Mouse (Mus musculus) midbrain, embryonic 16.5 days (tissue): Measurements from ENCODE around the gene Ubtd1. TPM values are rescaled to one million over a fixed set of nuclear protein-coding genes. Genes with fewer than 3 reads are reported as not detected.

ENCODE experiments used
- ATAC-seq: fragments of 200-750 bp; cut with Nextera tagmentation; 2 replicates; pipeline ENCODE4 v1.8.0; 2017; ENCODE audit warnings: moderate TSS enrichment
- H3K27ac ChIP-seq: fragments of 300-500 bp; sonication (generic); 2 replicates; pipeline ENCODE4 v1.5.1; 2014; ENCODE audit warnings: mild to moderate bottlenecking, low read length, mixed read lengths
- H3K27me3 ChIP-seq: fragments of 300-500 bp; sonication (generic); 2 replicates; pipeline ENCODE4 v1.6.1; 2014; ENCODE audit warnings: low read depth, low read length, mixed read lengths; ENCODE audit not compliant: control insufficient read depth, insufficient read depth
- H3K36me3 ChIP-seq: fragments of 300-500 bp; sonication (generic); 2 replicates; pipeline ENCODE4 v1.6.1; 2014; ENCODE audit warnings: mild to moderate bottlenecking, low read length, moderate library complexity, mixed read lengths; ENCODE audit not compliant: control insufficient read depth, insufficient read depth
- H3K4me1 ChIP-seq: fragments of 300-500 bp; sonication (generic); 2 replicates; pipeline ENCODE4 v1.6.1; 2014; ENCODE audit warnings: mild to moderate bottlenecking, low read length, mixed read lengths; ENCODE audit not compliant: control insufficient read depth, insufficient read depth
- H3K4me2 ChIP-seq: fragments of 300-500 bp; sonication (generic); 2 replicates; pipeline ENCODE4 v1.6.1; 2014; ENCODE audit warnings: mild to moderate bottlenecking, low read length, mixed read lengths
- H3K4me3 ChIP-seq: fragments of 300-500 bp; sonication (generic); 2 replicates; pipeline ENCODE4 v1.5.1; 2014; ENCODE audit warnings: low read depth, mild to moderate bottlenecking, low read length, moderate library complexity, mixed read lengths
- H3K9ac ChIP-seq: fragments of 300-500 bp; sonication (generic); 2 replicates; pipeline ENCODE4 v1.6.1; 2014; ENCODE audit warnings: low read depth, low read length, mixed read lengths
- H3K9me3 ChIP-seq: fragments of 300-500 bp; sonication (generic); replicated peaks from 2 replicates; pipeline ENCODE4 v1.6.1; 2014; ENCODE audit warnings: mild to moderate bottlenecking, low read length, mixed read lengths; ENCODE audit not compliant: control insufficient read depth, poor library complexity, severe bottlenecking
- WGBS: fragments of 180-500 bp; shearing (Covaris S2); extraction: QIAGEN DNeasy Blood & Tissue Kit; methylation state at CpG from one replicate; pipeline ENCODE4 v1.1.7; 2014; 5-methylcytosine and 5-hydroxymethylcytosine counted together
- polyA plus RNA-seq: library from polyadenylated mRNA; unstranded; fragments of >200 nt; fragmentation: Nextera tagmentation; extraction: Ambion mirVana; gene quantifications from 2 replicates; pipeline ENCODE4 v1.2.1, GENCODE M21; 2015

Ubtd1 gene
- polyA plus RNA-seq, 1 experiment from 2014 or later, result 10.1 TPM

GRCm38 (mm10) chr19:42058426-42058825 is 76.9 kb downstream of the Ubtd1 start:
- Histone ChIP-seq H3K9ac (no peak overlapping the region), H3K4me1 (no peaks in the 10 kb centered on the region), H3K4me2 (no peak overlapping the region), H3K27me3 (no peaks in the 10 kb centered on the region), H3K9me3 (no peaks in the 10 kb centered on the region), H3K4me3 (no peak overlapping the region), H3K27ac (no peak overlapping the region), H3K36me3 (no peaks in the 10 kb centered on the region)
- no peak for ATAC-seq
- WGBS, result 72% methylated on average over 7 of the region's 7 CpGs

GRCm38 (mm10) chr19:42061443-42061842 is 79.9 kb downstream of the Ubtd1 start:
- Histone ChIP-seq H3K9me3 (no peaks in the 10 kb centered on the region), H3K27ac (no peak overlapping the region), H3K4me3 (no peak overlapping the region), H3K36me3 (no peaks in the 10 kb centered on the region), H3K4me2 (no peak overlapping the region), H3K4me1 (no peaks in the 10 kb centered on the region), H3K27me3 (no peaks in the 10 kb centered on the region), H3K9ac (no peak overlapping the region)
- WGBS, result 94% methylated on average over 7 of the region's 7 CpGs
- no peak for ATAC-seq

GRCm38 (mm10) chr19:42068441-42069240 is 87.1 kb downstream of the Ubtd1 start:
- Histone ChIP-seq H3K27ac (no peak overlapping the region), H3K4me1 (no peaks in the 10 kb centered on the region), H3K9me3 (no peaks in the 10 kb centered on the region), H3K4me3 (no peak overlapping the region), H3K4me2 (no peak overlapping the region), H3K9ac (no peak overlapping the region), H3K27me3 (no peaks in the 10 kb centered on the region), H3K36me3 (no peaks in the 10 kb centered on the region)
- WGBS, result 86% methylated on average over 11 of the region's 11 CpGs
- ATAC-seq, result no peak

- Histone ChIP-seq H3K4me1 (no peaks in the 10 kb centered on the region), H3K27ac (no peak overlapping the region), H3K27me3 (no peaks in the 10 kb centered on the region), H3K36me3 (no peaks in the 10 kb centered on the region), H3K4me3 (no peak overlapping the region), H3K9me3 (no peaks in the 10 kb centered on the region), H3K9ac (no peak overlapping the region), H3K4me2 (no peak overlapping the region)
- 55% methylated on average over 6 of the region's 6 CpGs for WGBS
- ATAC-seq, result no peak
These were observed 87.6 kb downstream of the Ubtd1 start for GRCm38 (mm10) chr19:42069241-42069525.

- no peak for ATAC-seq
- Histone ChIP-seq H3K36me3 (peaks cover 17% of the 10 kb centered on the region), H3K4me3 (no peak overlapping the region), H3K4me1 (no peaks in the 10 kb centered on the region), H3K9me3 (no peaks in the 10 kb centered on the region), H3K27me3 (no peaks in the 10 kb centered on the region), H3K27ac (no peak overlapping the region), H3K4me2 (no peak overlapping the region), H3K9ac (no peak overlapping the region)
- 81% methylated on average over 7 of the region's 7 CpGs for WGBS
These were observed 89.7 kb downstream of the Ubtd1 start for GRCm38 (mm10) chr19:42071221-42071620.

GRCm38 (mm10) chr19:42071886-42072608 is 90.5 kb downstream of the Ubtd1 start:
- Histone ChIP-seq H3K4me1 (no peaks in the 10 kb centered on the region), H3K4me3 (no peak overlapping the region), H3K36me3 (peaks cover 17% of the 10 kb centered on the region), H3K9me3 (no peaks in the 10 kb centered on the region), H3K27me3 (no peaks in the 10 kb centered on the region), H3K27ac (no peak overlapping the region), H3K9ac (no peak overlapping the region), H3K4me2 (no peak overlapping the region)
- 80% methylated on average over 15 of the region's 15 CpGs for WGBS
- ATAC-seq, result no peak

GRCm38 (mm10) chr19:42072802-42073201 is 91.2 kb downstream of the Ubtd1 start:
- Histone ChIP-seq H3K4me3 (no peak overlapping the region), H3K9ac (no peak overlapping the region), H3K27me3 (no peaks in the 10 kb centered on the region), H3K4me1 (no peaks in the 10 kb centered on the region), H3K4me2 (no peak overlapping the region), H3K36me3 (peaks cover 22% of the 10 kb centered on the region), H3K27ac (no peak overlapping the region), H3K9me3 (no peaks in the 10 kb centered on the region)
- WGBS, result 81% methylated on average over 7 of the region's 7 CpGs
- ATAC-seq, result no peak

GRCm38 (mm10) chr19:42075051-42075450 is 93.5 kb downstream of the Ubtd1 start:
- Histone ChIP-seq H3K27me3 (no peaks in the 10 kb centered on the region), H3K9me3 (no peaks in the 10 kb centered on the region), H3K4me1 (no peaks in the 10 kb centered on the region), H3K4me3 (no peak overlapping the region), H3K36me3 (peaks cover 28% of the 10 kb centered on the region), H3K4me2 (no peak overlapping the region), H3K27ac (no peak overlapping the region), H3K9ac (no peak overlapping the region)
- no peak for ATAC-seq
- 87% methylated on average over 2 of the region's 2 CpGs for whole genome bisulfite sequencing

- Histone ChIP-seq H3K36me3 (peaks cover 28% of the 10 kb centered on the region), H3K9me3 (no peaks in the 10 kb centered on the region), H3K27ac (no peak overlapping the region), H3K4me2 (no peak overlapping the region), H3K9ac (no peak overlapping the region), H3K27me3 (no peaks in the 10 kb centered on the region), H3K4me3 (no peak overlapping the region), H3K4me1 (no peaks in the 10 kb centered on the region)
- 91% methylated on average over 16 of the region's 16 CpGs for WGBS
- ATAC-seq, result no peak
These were observed 94.4 kb downstream of the Ubtd1 start for GRCm38 (mm10) chr19:42075992-42076391.
